Mouse (Mus musculus) hematopoietic stem cell, adult 5-6 weeks (primary cell): ENCODE measurements around the gene Bphl. TPM values are rescaled to one million over a fixed set of nuclear protein-coding genes. Genes with fewer than 3 reads are reported as not detected.
"Not testable (repeated sequence)": the region's sequence is repeated elsewhere in the genome, so short reads cannot be mapped to it uniquely, and the experiment has no call there.

Experiments
- ATAC-seq, 2 experiments: fragments of 125-278 bp in 1 of 2; replicated peaks in 1 of 2; 2 replicates each; pipeline ENCODE4 v1.8.0; 2016 to 2017; ENCODE audit warnings: inconsistent platforms in 2 of 2, mild to moderate bottlenecking in 2 of 2, moderate number of reproducible peaks in 2 of 2, low read depth in 1 of 2, moderate TSS enrichment in 1 of 2; ENCODE audit not compliant: low FRiP score in 2 of 2, poor library complexity in 2 of 2, severe bottlenecking in 2 of 2, insufficient read depth in 1 of 2, low TSS enrichment in 1 of 2
- total RNA-seq: library from RNA; stranded (forward); fragments of 172-1452, 232-1000 nt; gene quantifications from 2 replicates; pipeline ENCODE4 v1.2.3, GENCODE M21; 2017

Bphl gene
- total RNA-seq, 1 experiment from 2014 or later = 21.3 TPM

DNA sequence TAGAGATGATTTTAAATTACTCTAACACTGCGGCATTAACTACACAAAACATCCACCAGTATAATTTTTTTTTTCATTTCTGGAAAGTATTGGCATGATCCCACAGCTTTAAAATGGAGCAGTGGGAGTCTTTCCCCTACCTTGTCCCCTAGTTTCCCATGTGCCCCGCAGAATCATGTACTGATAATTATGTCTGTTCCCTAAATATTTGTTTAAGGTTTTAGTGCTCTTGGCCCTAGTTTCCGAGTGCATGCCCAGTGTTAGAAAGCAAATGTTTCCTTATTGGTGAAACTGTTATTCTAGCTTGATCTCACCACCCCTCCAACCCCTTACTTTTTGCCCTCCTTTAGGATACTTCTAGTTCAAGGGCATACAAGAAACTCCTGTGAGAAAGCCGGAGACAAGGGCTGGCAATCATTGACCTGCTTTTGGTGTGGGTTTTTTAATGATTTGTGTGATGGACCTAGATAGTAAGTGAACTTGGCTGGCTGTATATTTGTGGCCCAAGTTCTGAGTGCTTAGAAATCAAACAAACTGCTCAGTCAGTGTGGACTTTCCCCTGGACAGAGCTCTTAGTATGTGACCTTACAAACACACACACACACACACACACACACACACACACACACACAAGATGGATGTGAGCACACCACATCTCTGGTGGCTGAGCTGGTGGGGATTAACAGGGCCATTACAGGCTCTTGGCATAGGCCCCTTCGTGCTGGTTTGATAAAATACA is 8.3 kb downstream of the Bphl start:
- ATAC-seq = no peak

DNA sequence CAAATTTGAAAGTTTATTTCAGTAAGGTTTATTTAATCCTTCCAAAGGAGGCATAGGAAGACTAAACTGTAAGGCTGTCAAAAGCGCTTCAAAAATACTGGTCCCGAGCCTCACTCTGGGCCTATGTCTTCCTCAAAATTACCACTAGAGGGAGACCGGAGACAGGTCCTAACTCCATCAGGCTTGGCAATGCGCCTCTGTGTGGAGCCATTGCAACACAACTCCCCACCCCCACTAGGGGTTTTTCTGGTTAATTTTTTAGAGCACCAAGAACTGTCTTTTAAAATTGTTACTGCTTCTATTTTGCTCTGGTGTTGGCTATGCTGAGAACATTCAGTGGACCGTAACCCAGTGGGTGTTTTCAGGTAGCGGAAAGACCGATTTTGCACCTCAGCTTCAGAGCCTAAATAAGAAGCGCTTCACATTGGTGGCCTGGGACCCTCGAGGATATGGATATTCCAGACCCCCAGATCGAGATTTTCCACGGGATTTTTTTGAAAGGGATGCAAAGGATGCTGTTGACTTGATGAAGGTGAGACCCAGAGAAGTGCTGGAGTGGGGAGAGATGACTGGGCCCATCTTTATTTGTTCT is 9.1 kb downstream of the Bphl start:
- peak; percentile 86 to 94 for ATAC-seq

DNA sequence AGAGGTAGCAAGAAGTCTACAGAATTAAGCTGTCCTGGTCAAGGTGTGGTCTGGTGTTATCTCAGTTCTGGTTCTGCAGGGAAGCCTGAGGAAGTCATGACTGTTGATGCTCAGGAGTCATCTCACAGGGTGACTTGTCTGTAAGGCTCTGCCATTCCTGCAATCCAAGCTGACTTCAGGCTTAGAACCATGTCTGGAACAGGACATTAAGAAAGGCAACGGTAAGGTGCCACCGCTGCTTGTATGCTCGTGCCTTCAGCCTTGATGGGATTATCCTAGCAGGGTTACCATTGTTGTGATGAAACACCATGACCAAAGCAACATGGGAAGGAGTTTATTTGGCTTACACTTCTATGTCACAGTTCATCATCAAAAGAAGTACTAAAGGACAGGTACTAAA is 10.1 kb downstream of the Bphl start:
- ATAC-seq = no peak

DNA sequence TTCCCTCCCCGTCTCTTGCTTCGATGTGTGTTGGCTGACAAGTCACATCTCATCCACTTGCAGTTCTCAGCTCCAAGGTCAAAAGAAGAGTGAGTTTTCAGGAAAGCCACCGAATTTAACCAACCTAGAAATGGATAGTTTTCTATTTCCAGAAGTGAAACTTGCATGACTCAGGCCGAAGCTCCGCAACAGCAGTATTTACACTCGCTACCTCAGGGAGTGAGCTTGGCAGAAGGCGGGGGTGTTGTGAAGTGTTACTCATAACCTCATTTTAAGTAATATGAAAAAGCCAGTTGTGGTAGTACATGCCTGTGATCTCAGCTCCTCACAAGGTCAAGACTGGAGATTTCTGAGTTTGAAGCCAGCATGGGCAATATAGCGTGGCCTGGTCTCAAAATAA is 13.1 kb downstream of the Bphl start:
- no peak for ATAC-seq

DNA sequence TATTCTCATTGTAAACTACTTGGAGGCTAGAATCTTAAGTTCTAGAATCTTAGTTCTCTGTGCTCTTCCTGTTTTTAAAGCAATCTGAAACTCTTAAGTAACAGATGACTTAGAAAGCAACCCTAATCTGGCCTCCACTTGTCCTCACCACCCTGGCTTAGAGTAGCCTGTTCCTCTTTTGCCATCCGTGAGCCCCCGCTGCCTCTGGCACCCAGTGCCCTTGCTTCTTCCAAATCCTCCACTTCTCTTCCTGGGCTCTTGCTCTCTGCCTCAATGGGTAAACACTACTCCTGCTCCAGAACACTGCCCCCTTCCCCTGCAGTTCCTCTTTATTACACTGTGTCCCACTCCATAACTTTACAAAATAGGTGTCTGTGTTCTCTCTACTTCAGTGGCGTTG is 14.3 kb downstream of the Bphl start:
- peak; percentile 71 to 84 for ATAC-seq

DNA sequence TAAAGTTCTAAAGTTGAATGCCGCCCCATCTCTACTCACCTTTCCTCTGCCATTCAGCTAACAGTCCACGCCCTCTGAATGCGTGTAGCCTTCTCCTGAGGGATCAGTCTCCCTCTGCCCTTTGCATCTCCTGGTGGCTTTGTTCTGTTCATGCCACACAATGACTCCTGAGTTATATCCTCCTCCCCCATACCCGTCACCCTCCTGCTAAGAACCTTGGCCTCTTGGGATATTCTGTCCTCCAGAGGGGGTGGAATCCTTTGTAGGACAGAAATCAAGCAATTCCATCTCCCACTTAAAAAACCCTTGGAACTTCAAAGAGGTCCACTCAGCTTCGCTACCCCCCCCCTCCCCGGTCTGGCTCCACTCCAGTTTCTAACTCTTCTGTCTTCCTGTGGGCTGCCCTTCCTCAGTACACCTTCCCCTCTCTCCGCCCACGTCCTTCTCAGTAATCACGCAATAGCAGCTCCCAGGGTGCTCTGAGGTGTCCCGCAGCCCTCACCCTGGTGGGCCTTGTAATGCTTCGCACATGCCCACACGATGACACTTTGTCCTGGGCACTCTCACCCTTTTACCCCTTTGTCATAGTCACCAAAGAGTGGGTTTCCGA is 16.4 kb downstream of the Bphl start:
- no peak for ATAC-seq

DNA sequence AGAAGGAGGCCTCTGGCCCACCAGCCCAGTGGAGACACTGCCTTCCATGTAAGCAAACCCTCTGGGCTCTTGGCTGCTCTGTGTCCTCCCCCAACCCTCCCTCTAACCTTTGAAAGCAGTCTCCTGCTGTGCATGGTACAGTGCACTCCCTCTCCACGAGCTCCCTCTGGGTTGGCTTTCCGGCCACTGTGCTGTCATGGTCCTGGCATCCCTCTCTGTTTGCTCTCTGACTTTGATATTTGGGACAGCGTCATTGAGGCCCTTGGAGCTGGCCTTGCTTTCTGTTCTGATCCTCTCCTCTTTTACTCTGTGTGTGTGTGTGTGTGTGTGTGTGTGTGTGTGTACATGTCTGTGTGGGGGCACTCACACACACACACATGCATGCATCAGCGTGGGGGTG is 17.0 kb downstream of the Bphl start:
- no peak for ATAC-seq

DNA sequence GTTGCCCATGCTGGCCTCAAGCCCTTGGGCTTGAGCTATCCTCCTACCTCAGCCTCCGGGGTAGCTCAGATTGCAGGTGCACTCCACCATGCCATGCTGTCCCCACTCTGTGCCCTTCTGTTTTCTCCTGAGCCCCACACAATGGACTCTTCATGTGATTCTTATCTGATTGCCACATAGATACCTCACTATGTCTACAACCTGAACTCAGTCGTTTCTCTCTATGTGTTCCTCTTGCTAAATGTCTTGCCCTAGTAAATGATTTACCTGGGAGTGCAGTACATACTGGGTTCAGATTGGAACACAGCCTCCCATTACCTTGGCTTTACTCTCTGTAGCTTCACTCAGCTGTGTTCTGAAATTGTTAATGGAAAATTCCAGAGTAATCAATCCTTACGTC is 17.6 kb downstream of the Bphl start:
- ATAC-seq = no peak

DNA sequence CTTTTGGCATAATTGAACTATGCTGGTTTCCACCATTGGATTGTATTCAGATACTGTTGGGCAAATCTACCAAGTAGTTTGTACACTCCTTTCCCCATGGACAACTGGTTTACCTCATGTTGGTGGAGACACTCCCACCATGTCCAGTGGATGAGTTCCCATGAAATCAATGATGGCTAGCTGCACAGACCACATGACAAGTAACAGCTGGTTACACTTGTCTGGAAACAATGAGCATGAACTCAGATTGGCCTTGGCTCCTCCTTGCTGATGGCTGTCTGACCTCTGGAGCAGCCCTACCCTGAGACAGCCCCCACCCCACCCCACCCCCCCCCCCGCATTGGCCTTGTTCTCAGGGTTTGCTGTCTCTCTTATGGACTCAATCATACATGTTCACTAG is 19.9 kb downstream of the Bphl start:
- no peak for ATAC-seq

DNA sequence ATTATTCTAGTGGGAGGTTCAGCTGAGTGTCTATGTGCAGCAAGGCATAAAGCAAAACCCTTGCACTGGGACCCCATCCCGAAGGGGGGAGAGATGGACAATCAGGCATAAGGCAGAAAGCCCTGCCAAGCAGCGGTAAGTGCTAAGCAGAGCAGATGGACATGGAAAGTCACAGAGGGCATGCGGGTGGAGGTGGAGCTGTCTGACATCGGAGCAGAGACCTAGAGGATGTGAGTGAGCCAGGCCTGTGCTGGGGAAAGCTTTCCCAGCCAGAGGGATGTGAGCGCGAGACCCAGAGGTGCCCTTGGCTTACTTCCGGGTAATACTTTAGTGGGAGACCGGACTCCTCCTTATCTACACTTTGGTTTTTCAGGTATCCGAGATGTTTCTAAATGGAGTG is 22.7 kb downstream of the Bphl start:
- no peak for ATAC-seq

DNA sequence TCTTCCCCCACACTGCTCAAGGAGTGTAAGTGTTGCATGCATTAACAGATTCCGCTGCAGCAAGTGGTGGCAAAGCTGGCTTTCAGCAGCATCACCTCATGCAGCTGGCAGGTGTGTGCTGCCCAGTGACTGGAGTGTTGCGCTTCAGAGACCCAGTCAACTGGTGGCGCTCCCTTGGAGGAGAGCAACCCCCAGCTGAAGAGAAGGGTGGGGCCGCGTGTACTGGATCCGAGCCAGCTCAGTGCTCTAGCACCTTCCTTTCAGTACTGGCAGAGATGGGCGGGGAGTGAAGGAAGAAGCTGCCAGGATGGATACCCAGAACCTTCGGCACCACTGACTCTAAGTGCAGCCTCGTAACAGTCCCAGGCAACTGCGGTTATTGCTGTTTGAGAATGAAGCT is 25.1 kb downstream of the Bphl start:
- ATAC-seq = no peak

DNA sequence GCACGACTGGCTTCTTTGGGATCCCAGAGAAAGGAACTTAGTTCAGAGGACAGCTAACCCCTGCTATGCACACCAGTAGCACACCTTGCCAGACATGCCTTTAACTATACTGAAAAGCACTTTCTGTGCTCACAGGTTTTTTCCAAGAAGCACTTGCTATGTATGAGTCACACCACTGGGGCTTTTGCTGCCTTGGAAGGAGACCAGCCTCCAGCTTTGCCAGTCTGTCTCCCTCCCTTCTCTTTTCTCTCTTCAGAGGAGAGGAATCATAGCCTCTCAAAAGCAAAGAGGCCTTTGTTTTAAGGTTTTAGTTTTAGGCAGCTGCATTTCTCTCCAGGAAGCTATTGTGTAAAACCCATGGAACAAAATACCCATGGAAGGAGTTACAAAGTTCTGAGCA is 29.0 kb downstream of the Bphl start:
- ATAC-seq = no peak

DNA sequence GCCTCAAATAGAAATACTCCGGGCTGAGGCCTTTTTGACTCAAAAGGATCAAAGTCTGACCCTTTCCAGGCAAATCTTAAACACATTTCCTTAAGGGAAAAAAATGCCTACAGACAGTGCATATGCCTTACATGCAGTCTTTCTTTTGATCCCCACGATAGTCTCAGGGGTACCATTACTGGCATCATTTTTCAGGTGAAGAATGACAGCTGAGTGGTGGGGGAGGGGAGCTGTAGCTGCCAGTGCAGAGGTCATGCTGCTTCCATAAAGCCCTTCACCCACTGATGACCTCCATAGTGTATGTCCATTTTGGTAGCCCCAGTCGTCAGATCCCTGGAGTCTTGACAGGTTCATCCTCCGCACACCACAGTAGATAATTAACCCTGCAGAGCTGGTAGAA is 32.9 kb downstream of the Bphl start:
- no peak for ATAC-seq

DNA sequence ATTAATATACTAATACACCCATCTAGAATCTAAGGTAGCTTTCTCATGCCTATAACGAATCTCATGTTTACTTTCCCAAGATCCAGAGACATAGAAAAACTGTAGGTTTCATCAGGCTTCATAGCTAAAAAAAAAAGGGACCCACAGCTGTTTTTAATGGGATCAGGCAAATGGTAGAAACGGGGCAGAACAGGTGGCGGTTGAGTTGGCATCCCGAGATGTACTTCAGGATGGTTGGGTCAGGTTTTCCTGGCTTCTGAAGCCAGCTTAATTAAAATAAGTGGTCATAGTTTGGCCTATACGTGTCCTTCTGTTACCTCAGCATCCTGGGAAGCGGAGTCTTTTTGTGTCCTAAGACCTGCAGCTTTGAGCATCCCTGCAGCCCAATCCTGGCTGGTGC is 34.4 kb downstream of the Bphl start:
- ATAC-seq = no peak

DNA sequence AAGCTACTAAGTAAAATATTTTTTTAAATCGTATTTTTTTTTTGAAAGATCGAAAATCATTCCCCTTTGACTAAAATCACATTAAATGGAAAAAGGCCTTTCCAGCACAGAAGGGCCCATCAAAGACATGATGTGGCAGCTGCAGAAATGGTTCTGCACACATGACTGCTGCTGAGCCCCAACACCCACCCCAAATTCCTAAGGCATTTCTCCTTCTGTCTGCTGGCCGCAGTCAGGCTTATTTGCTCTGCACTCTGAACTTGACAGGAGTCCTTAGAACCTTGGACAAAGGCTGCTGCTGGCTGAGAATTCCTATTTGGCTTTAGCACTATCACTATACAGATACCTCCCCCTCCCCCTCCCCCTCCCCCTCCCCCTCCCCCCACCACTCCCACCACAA is 35.5 kb downstream of the Bphl start:
- ATAC-seq = no peak

DNA sequence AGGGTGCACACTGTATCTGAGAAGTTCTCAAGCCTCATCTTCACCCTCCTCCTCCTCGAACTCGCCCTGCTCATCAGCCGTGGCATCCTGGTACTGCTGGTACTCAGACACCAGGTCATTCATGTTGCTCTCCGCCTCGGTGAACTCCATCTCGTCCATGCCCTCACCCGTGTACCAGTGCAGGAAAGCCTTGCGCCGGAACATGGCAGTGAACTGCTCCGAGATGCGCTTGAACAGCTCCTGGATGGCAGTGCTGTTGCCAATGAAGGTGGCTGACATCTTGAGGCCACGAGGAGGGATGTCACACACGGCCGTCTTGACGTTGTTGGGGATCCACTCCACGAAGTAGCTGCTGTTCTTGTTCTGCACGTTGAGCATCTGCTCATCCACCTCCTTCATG is 37.0 kb downstream of the Bphl start:
- not testable (repeated sequence) for ATAC-seq

DNA sequence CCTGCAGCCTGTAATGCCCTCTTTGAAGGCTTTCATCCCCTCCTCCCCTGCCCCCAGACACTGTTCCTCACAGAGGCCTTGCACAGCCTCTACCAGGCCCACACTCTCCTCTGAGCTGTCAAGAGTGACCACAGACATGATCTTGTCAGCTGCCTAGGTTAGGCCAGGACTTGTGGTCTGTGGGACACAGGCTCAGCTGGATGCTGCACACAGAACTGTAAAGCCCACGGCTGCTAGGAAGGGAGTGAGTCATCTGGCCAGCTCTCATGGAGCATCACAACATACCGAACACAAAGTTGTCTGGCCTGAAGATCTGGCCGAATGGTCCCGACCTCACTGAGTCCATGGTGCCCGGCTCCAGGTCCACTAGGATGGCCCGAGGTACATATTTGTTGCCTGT is 38.5 kb downstream of the Bphl start:
- ATAC-seq = not testable (repeated sequence)

DNA sequence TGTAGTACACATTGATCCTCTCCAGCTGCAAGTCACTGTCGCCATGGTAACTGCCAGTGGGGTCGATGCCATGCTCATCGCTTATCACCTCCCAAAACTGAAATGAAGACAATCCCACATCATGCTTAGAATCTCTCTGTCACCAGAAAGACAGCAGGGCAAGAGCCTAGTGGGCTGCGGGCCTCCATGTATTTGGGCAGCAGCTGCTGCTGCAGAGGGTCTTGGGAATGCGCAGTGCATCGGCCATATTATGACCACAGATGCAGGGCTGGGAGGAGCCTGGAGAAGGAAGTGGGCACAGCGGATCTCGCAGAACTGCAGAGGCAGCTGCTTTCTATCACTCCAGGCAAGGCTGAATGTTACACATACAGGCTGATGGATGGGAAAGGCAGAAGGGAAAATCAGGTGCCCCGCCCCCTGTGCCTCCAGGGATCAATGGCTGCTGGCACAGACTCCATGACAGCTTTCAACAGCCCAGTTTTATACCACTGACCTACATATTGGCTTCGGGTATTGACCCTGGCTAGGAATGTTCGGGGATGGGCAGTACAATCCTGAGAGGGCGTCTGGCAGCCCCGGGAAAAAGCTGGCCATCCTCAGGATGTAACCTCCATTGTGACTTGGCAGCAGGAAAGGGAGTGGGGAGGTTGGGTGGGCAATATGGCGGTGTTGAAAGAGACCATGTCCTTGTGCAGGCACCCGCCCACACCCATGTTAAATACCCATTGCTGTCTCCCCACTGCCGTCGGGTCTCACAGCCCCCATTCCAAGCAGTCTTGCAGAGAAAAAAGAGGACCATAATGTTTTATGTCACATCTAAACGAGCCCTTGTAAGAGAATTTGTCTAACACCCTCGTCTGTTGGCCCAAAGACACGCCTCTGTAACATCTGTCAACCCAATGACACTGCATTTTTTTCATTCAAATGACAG is 39.4 kb downstream of the Bphl start:
- ATAC-seq = peak; percentile 25 to 27; a peak in 2 of 4 replicates
